Mouse (Mus musculus) kidney, adult 2 months (tissue): Measurements from ENCODE around the gene Zbtb8b. TPM values are rescaled to one million over a fixed set of nuclear protein-coding genes. Genes with fewer than 3 reads are reported as not detected.

Experiments
- DNase-seq: peaks from one replicate; pipeline ENCODE4 v3.0.0; 2021
- H3K27ac ChIP-seq: fragments of 200-500 bp; 2 replicates; pipeline ENCODE4 v1.5.1; 2012; ENCODE audit warnings: low read depth, low read length, control low read depth, inconsistent platforms; ENCODE audit not compliant: insufficient read depth
- H3K27me3 ChIP-seq: fragments of 200-500 bp; replicated peaks from 2 replicates; pipeline ENCODE4 v1.6.1; 2012; ENCODE audit warnings: mild to moderate bottlenecking, moderate library complexity, low read length, inconsistent platforms; ENCODE audit not compliant: control insufficient read depth, insufficient read depth
- H3K36me3 ChIP-seq: fragments of 200-500 bp; 2 replicates; pipeline ENCODE4 v1.6.1; 2012; ENCODE audit warnings: mild to moderate bottlenecking, moderate library complexity, low read length, inconsistent platforms; ENCODE audit not compliant: control insufficient read depth, insufficient read depth
- H3K4me1 ChIP-seq: fragments of 200-500 bp; 2 replicates; pipeline ENCODE4 v1.6.1; 2011; ENCODE audit warnings: low read length; ENCODE audit not compliant: control insufficient read depth, insufficient read depth
- H3K4me3 ChIP-seq: fragments of 200-500 bp; 2 replicates; pipeline ENCODE4 v1.5.1; 2011; ENCODE audit warnings: mild to moderate bottlenecking, low read depth, low read length, control low read depth; ENCODE audit not compliant: insufficient read depth
- CTCF ChIP-seq: fragments of 200-500 bp; conservative IDR thresholded peaks from 2 replicates; pipeline ENCODE4 v1.5.1; 2011; ENCODE audit warnings: low read depth, mild to moderate bottlenecking, control low read depth, low read length, moderate library complexity, mixed read lengths; ENCODE audit not compliant: insufficient read depth, insufficient read length
- POLR2A ChIP-seq: fragments of 200-500 bp; IDR thresholded peaks from one replicate; pipeline ENCODE4 v1.6.1; 2011; ENCODE audit warnings: low read depth, low read length, control low read depth
- WGBS: fragments of 180-500 bp; shearing (Covaris S2); methylation state at CpG from one replicate; pipeline ENCODE4 v1.1.7; 2018; 5-methylcytosine and 5-hydroxymethylcytosine counted together
- polyA plus RNA-seq: library from polyadenylated mRNA; depleted of rRNA; stranded (reverse); fragments of >200 nt; gene quantifications from 2 replicates; pipeline ENCODE4 v1.2.3, GENCODE M21; 2012

Gene Zbtb8b
- polyA plus RNA-seq, 1 experiment: 0.58 TPM

GRCm38 (mm10) chr4:129394089-129394870 is 46.4 kb downstream of the Zbtb8b start:
- H3K4me3 ChIP-seq: no peak overlapping the region
- H3K27ac ChIP-seq: no peak overlapping the region
- DNase-seq: no peak
- no peaks in the 10 kb centered on the region for H3K27me3 ChIP-seq
- H3K36me3 ChIP-seq: no peaks in the 10 kb centered on the region
- TF ChIP-seq CTCF (no peak), POLR2A (no peak)
- WGBS: 27% methylated on average over 12 of the region's 12 CpGs
- H3K4me1 ChIP-seq: no peaks in the 10 kb centered on the region

DNA sequence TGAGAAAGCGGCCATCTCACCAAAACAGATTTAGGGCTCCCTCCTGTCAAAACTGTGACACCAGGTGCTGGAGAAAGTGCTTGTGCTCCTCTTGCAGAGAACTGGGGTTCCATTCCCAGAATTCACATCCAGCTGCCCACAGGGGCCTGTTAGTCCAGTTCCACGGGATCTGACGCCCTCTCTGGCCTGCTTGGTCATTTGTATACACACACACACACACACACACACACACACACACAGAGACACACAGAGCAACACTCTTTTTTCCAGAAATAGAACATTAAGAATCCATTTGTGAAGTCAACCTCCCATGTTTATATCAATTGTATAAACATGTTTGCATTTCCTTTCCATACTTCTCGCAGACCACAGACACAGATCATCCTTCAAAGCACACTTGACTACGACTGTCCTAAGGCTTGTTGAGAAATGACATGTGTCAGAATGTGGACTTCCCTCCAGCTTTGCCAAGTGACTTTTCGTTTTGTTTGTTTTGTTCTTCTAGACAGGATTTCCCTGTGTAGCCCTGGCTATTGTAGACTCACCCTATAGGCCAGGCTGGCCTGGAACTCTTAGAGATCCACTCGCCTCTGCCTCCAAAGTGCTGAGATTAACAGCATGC is 49.6 kb downstream of the Zbtb8b start:
- Histone ChIP-seq H3K36me3 (no peaks in the 10 kb centered on the region), H3K27me3 (no peaks in the 10 kb centered on the region), H3K4me1 (no peaks in the 10 kb centered on the region), H3K4me3 (no peak overlapping the region), H3K27ac (no peak overlapping the region)
- TF ChIP-seq CTCF: no peak
- TF ChIP-seq POLR2A: no peak
- DNase-seq: no peak
- WGBS: 82% methylated on average over 7 of the region's 7 CpGs

- WGBS: 75% methylated on average over 14 of the region's 14 CpGs
- peak; percentile 25 for DNase-seq
- no peak for TF ChIP-seq POLR2A
- no peak for TF ChIP-seq CTCF
- H3K27ac ChIP-seq: no peak overlapping the region
- H3K4me1 ChIP-seq: no peaks in the 10 kb centered on the region
- no peaks in the 10 kb centered on the region for H3K36me3 ChIP-seq
- no peak overlapping the region for H3K4me3 ChIP-seq
- no peaks in the 10 kb centered on the region for H3K27me3 ChIP-seq
Measured at GRCm38 (mm10) chr4:129390216-129390743, 50.4 kb downstream of the Zbtb8b start.

GRCm38 (mm10) chr4:129388404-129388803 is 52.2 kb downstream of the Zbtb8b start:
- Histone ChIP-seq H3K36me3 (no peaks in the 10 kb centered on the region), H3K4me1 (no peaks in the 10 kb centered on the region), H3K4me3 (no peak overlapping the region), H3K27ac (no peak overlapping the region), H3K27me3 (no peaks in the 10 kb centered on the region)
- TF ChIP-seq POLR2A: no peak
- no peak for TF ChIP-seq CTCF
- 95% methylated on average over 5 of the region's 5 CpGs for WGBS
- no peak for DNase-seq

DNA sequence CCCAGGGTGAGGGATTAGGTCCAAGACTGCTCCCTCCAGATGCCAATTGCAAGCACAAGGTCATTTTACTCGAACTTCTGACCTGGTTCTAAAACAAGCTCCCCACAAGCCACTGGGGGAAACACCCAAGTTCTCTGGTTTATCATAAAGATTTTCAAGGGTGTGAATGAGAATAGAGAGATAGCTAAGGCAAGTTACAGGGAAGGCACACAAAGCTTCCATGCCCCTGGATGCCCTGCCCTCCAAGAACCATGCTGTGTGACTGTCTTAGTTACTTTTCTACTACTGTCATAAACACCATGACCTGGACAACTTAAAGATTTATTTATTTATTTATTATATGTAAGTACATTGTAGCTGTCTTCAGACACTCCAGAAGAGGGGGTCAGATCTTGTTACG is 53.7 kb downstream of the Zbtb8b start:
- H3K4me3 ChIP-seq: no peak overlapping the region

DNA sequence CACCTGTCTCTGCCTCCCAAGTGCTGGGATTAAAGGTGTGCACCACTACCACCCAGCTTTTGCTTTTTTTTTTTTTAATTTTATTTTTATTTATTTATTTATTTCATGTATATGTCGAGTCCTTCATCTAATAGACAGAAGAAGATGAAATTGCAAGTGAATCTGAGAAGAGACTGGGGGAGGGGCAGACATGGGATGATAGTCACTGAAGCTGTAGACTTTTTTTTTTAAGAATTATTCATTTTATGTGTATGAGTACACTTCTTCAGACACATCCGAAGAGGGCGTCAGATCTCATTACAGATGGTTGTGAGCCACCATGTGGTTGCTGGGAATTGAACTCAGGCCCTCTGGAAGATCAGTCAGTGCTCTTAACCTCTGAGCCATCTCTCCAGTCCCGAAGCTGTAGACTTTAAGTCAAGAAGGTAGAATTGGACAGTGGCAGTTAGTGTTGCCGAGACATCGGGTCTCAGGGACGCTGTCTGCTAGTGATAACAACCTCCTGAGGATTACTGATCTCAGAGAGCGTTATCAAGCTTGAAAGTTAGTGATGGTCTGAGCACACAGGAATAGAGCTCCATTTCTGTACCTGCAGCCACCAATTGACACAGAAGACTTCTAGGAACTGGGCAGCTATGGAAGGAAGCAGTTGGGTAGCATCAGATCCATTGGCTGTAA is 54.2 kb downstream of the Zbtb8b start:
- H3K36me3 ChIP-seq: no peaks in the 10 kb centered on the region
- no peak for DNase-seq
- no peaks in the 10 kb centered on the region for H3K4me1 ChIP-seq
- 91% methylated on average over 8 of the region's 8 CpGs for WGBS
- no peaks in the 10 kb centered on the region for H3K27me3 ChIP-seq
- no peak overlapping the region for H3K27ac ChIP-seq
- no peak overlapping the region for H3K4me3 ChIP-seq
- TF ChIP-seq CTCF (no peak), POLR2A (no peak)

More for the DNA sequence above, 53.7 kb downstream of the Zbtb8b start:
- no peak for DNase-seq
- Histone ChIP-seq H3K4me1 (no peaks in the 10 kb centered on the region), H3K36me3 (no peaks in the 10 kb centered on the region), H3K27ac (no peak overlapping the region), H3K27me3 (no peaks in the 10 kb centered on the region)
- 69% methylated on average over 2 of the region's 2 CpGs for WGBS
- TF ChIP-seq POLR2A (no peak), CTCF (no peak)

- Histone ChIP-seq H3K4me1 (no peaks in the 10 kb centered on the region), H3K27me3 (no peaks in the 10 kb centered on the region), H3K36me3 (no peaks in the 10 kb centered on the region), H3K27ac (peak overlapping the region; percentile 11; the same call in 1 of the 2 replicates), H3K4me3 (no peak overlapping the region)
- no peak for DNase-seq
- TF ChIP-seq CTCF (no peak), POLR2A (no peak)
- 72% methylated on average over 11 of the region's 11 CpGs for WGBS
Measured at GRCm38 (mm10) chr4:129385685-129386084, 55.0 kb downstream of the Zbtb8b start.
